Mouse (Mus musculus) retina, postnatal 1 day (tissue): ENCODE data around the gene Sugt1.

Experiments
- DNase-seq: peaks from one replicate; pipeline ENCODE4 v3.0.0-alpha.2; 2012

Sugt1 gene

GRCm38 (mm10) chr14:79587139-79587851, at the start of gene Sugt1:
TSS of gene Sugt1 (plus strand) at chr14:79587691.
- peak; percentile 97 for DNase-seq

- DNase-seq: no peak
Observed at GRCm38 (mm10) chr14:79537921-79538320, 49.6 kb upstream of the Sugt1 start.

GRCm38 (mm10) chr14:79541606-79542005, 45.9 kb upstream of the Sugt1 start:
- DNase-seq: no peak

- no peak for DNase-seq
Observed at GRCm38 (mm10) chr14:79549343-79549742, 38.1 kb upstream of the Sugt1 start.

GRCm38 (mm10) chr14:79551929-79552328, 35.6 kb upstream of the Sugt1 start:
- DNase-seq: no peak

GRCm38 (mm10) chr14:79552854-79553253, 34.6 kb upstream of the Sugt1 start:
- DNase-seq: no peak

- DNase-seq: no peak
Observed at GRCm38 (mm10) chr14:79557796-79558195, 29.7 kb upstream of the Sugt1 start.

GRCm38 (mm10) chr14:79562745-79563144, 24.7 kb upstream of the Sugt1 start:
- peak; percentile 50 for DNase-seq

- peak; percentile 21 for DNase-seq
Observed at GRCm38 (mm10) chr14:79564784-79565183, 22.7 kb upstream of the Sugt1 start.

- DNase-seq: no peak
Observed at GRCm38 (mm10) chr14:79573482-79574191, 13.9 kb upstream of the Sugt1 start.

- no peak for DNase-seq
Observed at GRCm38 (mm10) chr14:79574361-79574760, 13.1 kb upstream of the Sugt1 start.

GRCm38 (mm10) chr14:79583526-79584245, 3.8 kb upstream of the Sugt1 start:
- DNase-seq: no peak

GRCm38 (mm10) chr14:79586499-79587138, 872 bp upstream of the Sugt1 start:
- no peak for DNase-seq

GRCm38 (mm10) chr14:79587852-79588229, 350 bp downstream of the Sugt1 start:
- no peak for DNase-seq

- no peak for DNase-seq
Observed at GRCm38 (mm10) chr14:79588534-79588951, 1.1 kb downstream of the Sugt1 start.

GRCm38 (mm10) chr14:79589401-79589800, 1.9 kb downstream of the Sugt1 start:
- DNase-seq: no peak

- no peak for DNase-seq
Observed at GRCm38 (mm10) chr14:79590916-79591315, 3.4 kb downstream of the Sugt1 start.

GRCm38 (mm10) chr14:79591611-79592010, 4.1 kb downstream of the Sugt1 start:
- no peak for DNase-seq

- no peak for DNase-seq
Observed at GRCm38 (mm10) chr14:79594069-79594468, 6.6 kb downstream of the Sugt1 start.

- no peak for DNase-seq
Observed at GRCm38 (mm10) chr14:79596602-79597001, 9.1 kb downstream of the Sugt1 start.

GRCm38 (mm10) chr14:79605881-79606280, 18.4 kb downstream of the Sugt1 start:
- DNase-seq: no peak

- DNase-seq: no peak
Observed at GRCm38 (mm10) chr14:79606392-79606791, 18.9 kb downstream of the Sugt1 start.

- no peak for DNase-seq
Observed at GRCm38 (mm10) chr14:79606867-79607266, 19.4 kb downstream of the Sugt1 start.
